Mouse (Mus musculus) heart, adult 8-10 months (tissue): Measurements from ENCODE around the gene Gpsm1. TPM values are rescaled to one million over a fixed set of nuclear protein-coding genes. Genes with fewer than 3 reads are reported as not detected.
"Not testable (repeated sequence)": the region's sequence is repeated elsewhere in the genome, so short reads cannot be mapped to it uniquely, and the experiment has no call there.

ENCODE experiments used
- DNase-seq: peaks from one replicate; pipeline ENCODE4 v3.0.0; 2022; ENCODE audit warnings: low spot score
- total RNA-seq, 4 experiments: library from RNA; stranded (reverse); gene quantifications; 2 replicates each; pipeline ENCODE4 v1.2.4; 2022

Gene Gpsm1
- total RNA-seq, 4 experiments from 2014 or later, result 188 to 246 (median 219) TPM

DNA sequence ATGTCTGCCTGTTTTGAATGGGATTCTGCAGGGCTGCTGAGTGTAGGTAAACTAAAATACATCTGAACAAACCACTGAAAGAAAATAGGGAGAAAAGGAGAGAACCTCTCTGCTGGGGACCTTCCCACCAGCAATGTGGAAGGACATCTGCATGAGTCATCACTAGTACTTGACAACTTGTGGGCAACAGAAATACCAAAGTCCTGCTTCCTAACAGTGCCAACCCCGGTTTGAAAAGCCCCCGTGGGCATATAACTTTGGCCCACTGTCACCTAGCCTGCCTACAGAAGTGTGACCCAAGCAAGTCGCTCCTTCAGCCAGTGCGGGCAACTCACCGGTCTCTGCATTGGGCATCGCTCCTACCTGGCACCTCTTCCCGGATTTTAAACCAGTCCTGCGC, 57.1 kb downstream of the Gpsm1 start:
- no peak for DNase-seq

- peak; percentile 78 for DNase-seq
Measured at GRCm38 (mm10) chr2:26380131-26380771, 64.9 kb downstream of the Gpsm1 start, which contains the start of gene Snapc4. TSS of gene Snapc4 (minus strand) at chr2:26380653.

DNA sequence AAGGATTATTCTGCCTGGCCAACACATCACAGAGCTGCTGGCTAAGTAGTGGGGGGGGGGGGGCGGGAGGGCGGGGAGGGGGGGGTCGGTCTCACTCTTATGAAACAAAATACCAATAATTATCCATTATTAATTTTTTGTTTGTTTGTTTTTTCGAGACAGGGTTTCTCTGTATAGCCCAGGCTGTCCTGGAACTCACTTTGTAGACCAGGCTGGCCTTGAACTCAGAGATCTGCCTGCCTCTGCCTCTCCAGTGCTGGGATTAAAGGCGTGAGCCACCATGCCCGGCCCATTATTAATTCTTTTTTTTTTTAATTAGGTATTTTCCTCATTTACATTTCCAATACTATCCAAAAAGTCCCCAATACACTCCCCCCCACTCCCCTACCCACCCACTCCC, 65.6 kb downstream of the Gpsm1 start:
- DNase-seq, result not testable (repeated sequence)

GRCm38 (mm10) chr2:26387713-26388112, 72.4 kb downstream of the Gpsm1 start:
- no peak for DNase-seq

GRCm38 (mm10) chr2:26388682-26389153, 73.4 kb downstream of the Gpsm1 start:
- DNase-seq, result no peak

DNA sequence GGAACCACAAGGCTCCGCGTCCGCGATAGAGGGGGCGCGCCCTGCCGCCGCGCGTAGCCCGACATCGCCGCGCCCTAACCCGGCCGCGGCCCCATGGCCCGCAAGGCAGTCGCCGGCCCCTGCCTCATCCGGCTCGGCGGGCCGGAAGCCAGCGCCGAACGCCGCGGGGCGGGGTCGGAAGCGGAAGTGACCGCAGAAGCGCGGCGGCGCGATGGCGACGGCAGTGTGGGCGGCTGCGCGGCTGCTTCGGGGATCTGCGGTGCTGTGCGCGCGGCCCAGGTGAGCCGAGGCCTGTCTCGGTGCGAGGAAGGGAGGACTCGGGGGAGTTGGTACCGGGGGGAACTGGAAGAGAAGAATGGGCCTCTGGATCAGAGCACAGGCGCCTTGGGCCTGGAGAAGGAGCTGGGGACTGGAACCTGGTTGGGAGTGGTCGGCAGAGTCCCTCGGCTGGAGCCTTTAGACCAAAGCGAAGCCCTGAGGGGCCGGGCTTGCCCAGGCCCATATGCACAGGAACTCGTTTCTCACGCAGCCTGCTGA, 73.9 kb downstream of the Gpsm1 start, which contains the start of the genes Entr1 and Pmpca:
Gene Entr1, minus strand, starts transcription at position 163 of the 537 bp plus-strand sequence.
Gene Pmpca, plus strand, starts transcription at position 186 of the 537 bp plus-strand sequence.
- peak; percentile 75 for DNase-seq

GRCm38 (mm10) chr2:26390954-26391353, 75.6 kb downstream of the Gpsm1 start:
- DNase-seq, result no peak

DNA sequence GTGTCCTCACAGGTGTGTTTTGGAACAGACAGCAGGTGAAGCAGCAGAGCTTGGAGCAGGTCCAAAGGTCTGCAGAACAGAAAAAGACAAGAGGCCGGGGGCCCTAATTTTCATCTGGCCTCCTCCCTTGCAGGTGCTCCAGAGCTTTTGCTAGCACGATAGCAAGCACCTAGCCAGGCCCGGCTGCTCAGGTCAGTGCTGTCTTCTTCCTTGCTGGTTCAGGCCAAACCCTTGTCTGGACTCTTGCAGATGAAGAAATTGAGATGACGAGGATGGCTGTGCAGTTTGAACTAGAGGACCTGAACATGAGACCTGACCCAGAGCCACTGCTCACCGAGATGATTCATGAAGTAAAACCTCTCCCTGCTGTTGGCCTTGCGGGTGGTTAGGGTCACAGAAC, 76.3 kb downstream of the Gpsm1 start:
- DNase-seq, result no peak

Other genes with a start within 250 kb of the Gpsm1 start
- gene Nacc2, start 192.3 kb upstream of the Gpsm1 start, total RNA-seq, result 10 to 100 TPM; 27.6 to 44.2 (median 31.7) TPM
- not detected for gene Lhx3, start 107.2 kb upstream of the Gpsm1 start, total RNA-seq
- 10 to 100 TPM; 13.4 to 20.0 (median 15.9) TPM for gene Qsox2, start 78.0 kb upstream of the Gpsm1 start, total RNA-seq
- gene Ccdc187, start 21.0 kb upstream of the Gpsm1 start, total RNA-seq, result under 1 TPM; 0.08 to 0.17 (median 0.14) TPM
- 10 to 100 TPM; 22.4 to 26.2 (median 25.4) TPM for gene Dnlz, start 36.6 kb downstream of the Gpsm1 start, total RNA-seq
- 1 to 10 TPM in 3 of 4 experiments, under 1 TPM in 1; 0.54 to 2.2 (median 1.7) TPM for gene Card9, start 45.4 kb downstream of the Gpsm1 start, total RNA-seq
- gene Snapc4, start 65.1 kb downstream of the Gpsm1 start, total RNA-seq, result 10 to 100 TPM in 2 of 4 experiments, 1 to 10 TPM in 2; 6.4 to 13.1 (median 8.6) TPM
- 10 to 100 TPM; 38.1 to 49.7 (median 44.6) TPM for gene Entr1, start 73.8 kb downstream of the Gpsm1 start, total RNA-seq
- 100 to 1,000 TPM; 137 to 173 (median 153) TPM for gene Pmpca, start 73.8 kb downstream of the Gpsm1 start, total RNA-seq
- 10 to 100 TPM; 14.9 to 19.2 (median 15.8) TPM for gene Inpp5e, start 93.7 kb downstream of the Gpsm1 start, total RNA-seq
- 10 to 100 TPM; 40.7 to 45.7 (median 41.7) TPM for gene Sec16a, start 129.7 kb downstream of the Gpsm1 start, total RNA-seq
- gene Notch1, start 201.1 kb downstream of the Gpsm1 start, total RNA-seq, result 10 to 100 TPM; 22.2 to 36.5 (median 29.1) TPM